Mouse (Mus musculus) MN1 (cell line): ENCODE measurements around the gene Ina.

Experiments used
- DNase-seq: peaks from one replicate; pipeline ENCODE4 v3.0.0-alpha.2; 2016; ENCODE audit warnings: low spot score

Ina gene

DNA sequence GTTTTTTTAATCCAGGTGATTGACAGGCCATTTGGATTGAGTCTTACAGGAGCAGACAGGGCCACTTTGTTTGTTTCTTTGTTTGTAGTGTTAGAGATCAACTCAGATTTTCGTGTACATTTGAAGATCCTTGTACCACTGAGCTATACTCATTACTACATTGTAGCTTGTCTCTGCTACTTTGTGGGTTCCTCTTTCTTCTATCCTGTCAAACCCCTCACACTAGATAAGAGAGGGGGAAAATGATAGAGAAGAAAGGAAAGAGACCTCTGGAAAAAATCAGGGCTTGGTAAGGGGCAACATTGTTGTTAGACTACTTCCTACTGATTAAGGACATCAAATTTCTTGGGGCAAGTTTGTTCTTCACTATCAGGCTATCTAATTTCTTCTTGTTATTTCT lies 43.2 kb downstream of the Ina start:
- no peak for DNase-seq

DNA sequence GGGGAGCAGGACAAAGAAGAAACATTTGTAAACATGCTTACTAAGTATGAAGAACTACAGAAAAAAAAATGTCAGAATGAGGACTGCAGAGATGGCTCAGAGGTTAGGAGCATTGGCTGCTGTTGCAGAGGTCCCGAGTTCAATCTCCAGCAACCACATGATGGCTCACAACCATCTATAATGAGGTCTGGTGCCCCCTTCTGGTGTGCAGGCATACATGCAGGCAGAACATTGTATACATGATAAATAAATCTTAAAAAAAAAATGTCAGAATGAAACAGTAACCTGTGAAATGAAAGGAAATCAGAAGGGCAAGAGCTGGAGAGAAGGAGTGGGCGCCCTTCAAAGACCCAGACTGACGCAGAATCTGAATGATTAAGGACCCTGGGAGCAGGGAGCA lies 51.4 kb downstream of the Ina start:
- DNase-seq = no peak

DNA sequence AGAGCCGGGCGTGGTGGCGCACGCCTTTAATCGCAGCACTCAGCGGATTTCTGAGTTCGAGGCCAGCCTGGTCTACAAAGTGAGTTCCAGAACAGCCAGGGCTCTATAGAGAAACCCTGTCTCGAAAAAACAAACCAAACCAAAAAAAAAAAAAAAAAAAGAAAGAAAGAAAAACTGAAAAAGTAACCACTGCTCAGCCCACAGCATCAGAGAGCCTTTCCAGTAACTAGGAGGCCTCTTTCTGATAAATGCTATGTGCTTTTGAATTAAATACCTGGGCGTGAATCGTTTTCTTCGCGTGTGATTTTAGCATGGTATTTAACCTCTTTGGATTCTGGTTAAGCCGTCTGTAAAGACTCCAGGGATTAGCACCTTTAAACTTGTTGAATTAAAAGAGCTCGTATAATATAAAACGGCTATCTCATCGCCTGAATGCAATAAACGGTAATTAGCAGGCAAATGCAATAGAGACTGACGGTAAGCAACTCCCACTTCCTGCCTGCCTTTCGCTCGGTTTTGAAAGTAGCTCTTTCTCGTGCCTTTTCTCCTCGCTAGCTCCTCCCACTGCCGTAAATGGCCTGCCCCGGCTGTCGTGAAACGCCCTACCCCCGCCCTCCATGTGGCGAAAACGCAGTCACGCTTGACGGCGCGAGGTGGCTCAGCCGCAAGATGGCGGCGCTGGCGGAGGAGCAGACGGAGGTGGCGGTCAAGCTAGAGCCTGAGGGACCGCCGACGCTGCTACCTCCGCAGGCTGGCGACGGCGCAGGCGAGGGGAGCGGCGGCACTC lies 52.8 kb downstream of the Ina start, which contains the start of gene Taf5:
TSS of gene Taf5 (plus strand) at position 651 of the 787 bp plus-strand sequence.
- DNase-seq = peak; percentile 95

- peak; percentile 85 for DNase-seq
These were observed 53.6 kb downstream of the Ina start for GRCm38 (mm10) chr19:47067924-47068611.
